Mouse (Mus musculus): Measurements from ENCODE around the gene Rell1. TPM values are rescaled to one million over a fixed set of nuclear protein-coding genes. Genes with fewer than 3 reads are reported as not detected.
"Not testable (repeated sequence)": the region's sequence is repeated elsewhere in the genome, so short reads cannot be mapped to it uniquely, and the experiment has no call there.

Gene Rell1
- total RNA-seq, 2 experiments from 2014 or later: 10.4 to 10.9 TPM

DNA sequence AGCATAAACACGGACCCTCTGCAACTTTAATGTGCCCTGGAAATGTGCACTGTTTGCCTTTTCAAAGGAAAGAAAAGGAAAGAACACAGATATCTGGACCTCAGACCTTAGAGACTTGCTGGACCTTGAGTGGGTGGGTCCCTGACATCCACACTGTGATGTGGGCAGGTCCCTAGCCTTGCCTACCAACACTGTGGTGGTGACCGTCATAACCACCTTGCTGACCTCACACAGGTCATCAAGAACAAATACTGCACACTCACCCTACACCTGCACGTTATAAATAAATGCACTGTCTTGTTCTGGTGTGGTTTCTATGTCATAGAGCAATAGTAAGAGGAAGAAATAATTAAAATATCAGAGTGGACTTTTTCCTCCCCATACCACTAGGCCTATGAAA, 65.4 kb downstream of the Rell1 start:
- no peak for DNase-seq (ENCODE audit: low spot score in 2 of 2)

DNA sequence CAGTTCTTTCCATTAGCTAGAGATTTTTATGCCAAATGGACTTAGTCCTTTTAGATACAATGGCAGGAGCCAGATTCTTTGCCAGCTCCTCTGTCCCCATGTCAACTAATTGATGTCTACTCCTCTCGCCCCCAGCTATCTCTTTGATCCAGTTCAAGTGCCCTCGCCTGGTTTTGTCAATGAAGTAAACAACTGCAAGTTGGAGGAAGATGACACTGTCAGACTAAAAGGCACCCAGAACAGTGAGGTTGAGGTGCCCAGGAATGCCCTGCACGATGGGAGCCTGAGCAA, 70.9 kb downstream of the Rell1 start:
- DNase-seq (ENCODE audit: low spot score in 2 of 2): no peak

DNA sequence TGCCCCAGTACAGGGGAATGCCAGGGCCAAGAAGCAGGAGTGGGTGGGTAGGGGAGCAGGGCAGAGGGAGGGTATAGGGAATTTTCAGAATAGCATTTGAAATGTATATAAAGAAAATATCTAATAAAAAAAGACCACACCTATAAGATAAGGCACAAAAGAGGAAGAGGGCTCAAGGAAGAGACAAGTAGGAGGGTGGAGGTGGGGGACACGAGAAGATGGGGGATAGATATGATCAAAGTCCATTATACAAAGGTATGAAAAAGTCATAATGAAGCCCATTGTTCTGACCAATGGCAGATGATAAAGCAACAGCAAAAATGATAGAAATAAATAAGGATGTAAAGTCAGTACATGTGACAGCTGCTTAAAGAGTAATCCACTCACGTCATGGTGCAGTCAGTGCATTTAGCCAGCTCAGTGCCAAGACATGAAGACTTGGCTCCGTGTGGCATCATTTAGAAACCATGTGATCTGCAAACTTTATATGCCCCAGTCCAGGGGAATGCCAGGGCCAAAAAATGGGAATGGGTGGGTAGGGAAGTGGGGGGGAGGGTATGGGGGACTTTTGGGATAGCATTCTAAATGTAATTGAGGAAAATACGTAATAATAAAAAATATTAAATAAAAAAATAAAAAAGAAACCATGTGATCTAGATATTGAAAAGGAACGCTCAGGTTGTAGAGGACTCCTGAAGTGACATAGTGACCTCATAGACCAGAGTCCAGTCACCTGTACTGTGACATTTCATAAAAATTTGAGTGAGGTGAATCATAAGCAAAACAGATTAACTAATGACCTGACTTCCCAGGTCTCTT, 71.5 kb downstream of the Rell1 start:
- not testable (repeated sequence) for DNase-seq (ENCODE audit: low spot score in 2 of 2)

DNA sequence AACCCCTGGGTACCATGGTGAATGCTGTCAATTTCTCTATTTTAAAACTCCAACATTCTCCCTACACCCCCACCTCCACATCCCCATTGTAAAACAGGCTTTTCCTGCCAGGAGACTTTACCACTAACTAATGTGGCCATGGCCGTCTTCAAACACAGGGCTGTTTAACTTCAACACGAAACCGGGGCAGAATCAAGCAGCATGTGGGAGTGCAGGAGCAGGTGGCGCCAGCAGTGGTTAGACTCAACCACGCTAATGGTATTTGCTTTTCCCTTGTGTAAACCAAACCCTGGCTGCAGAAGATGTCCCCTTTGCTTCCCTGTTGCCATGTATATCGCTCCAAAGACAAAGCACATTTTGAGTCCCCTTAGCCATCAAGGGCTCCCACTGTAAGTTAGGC, 76.8 kb downstream of the Rell1 start:
- peak in 1 of 2 experiments; percentile 14 for DNase-seq (ENCODE audit: low spot score in 2 of 2)

DNA sequence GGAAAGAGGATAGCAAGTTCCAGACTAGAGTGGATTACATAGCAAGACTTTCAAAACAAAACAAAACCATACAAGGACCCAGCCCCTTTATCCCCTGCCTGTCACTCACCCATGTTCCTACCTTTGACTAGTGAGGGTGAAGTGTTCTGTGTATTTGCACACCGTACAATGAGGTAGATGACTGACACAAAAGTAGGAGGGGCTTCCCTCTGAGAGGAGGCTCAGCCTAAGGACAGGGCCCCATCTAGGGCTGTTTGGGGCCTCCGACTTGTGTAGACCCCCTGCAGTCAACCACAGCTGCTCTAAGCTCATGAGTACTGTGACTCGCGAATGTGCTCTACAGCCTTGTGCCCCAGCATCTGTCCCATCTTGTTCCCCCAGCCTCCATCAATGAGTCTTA, 77.5 kb downstream of the Rell1 start:
- no peak for DNase-seq (ENCODE audit: low spot score in 2 of 2)

DNA sequence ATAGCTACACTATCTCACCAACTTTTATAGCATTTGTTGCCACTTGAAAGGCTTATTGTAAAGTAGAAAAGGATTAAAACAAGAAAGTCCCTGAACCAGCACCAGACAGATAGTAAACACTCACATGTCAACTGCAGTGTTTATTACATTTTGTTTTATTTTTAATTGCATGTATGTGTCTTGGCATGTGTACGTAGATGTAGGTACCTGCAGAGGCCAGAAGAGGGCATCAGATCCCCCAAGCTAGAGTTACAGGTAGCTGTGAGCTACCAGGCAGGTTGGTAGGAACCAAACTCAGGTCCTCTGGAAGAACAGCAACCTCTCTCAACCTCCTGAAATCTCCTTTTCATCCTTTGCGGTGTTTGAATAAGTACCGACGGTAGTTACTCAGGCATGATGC, 81.6 kb downstream of the Rell1 start:
- DNase-seq (ENCODE audit: low spot score in 2 of 2): no peak

DNA sequence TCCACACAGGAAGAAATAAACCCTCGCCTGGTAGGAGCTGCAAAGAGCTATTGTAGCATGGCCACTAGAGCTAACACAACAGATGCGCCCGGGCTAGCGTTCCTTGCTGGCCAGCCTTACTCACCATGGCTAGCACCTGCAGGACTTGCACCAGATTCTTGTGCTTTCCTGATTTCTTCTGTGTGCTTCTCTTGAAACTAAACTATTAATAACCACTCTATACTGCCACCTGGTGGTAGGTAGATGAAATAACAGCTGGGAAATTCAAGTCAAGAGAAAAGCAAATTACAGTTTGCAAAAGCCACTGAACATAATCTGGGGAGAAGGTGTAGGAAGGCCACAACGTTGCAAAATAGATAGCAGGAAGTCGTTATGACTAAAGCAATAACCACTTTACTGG, 82.0 kb downstream of the Rell1 start:
- peak in 1 of 2 experiments; percentile 36 for DNase-seq (ENCODE audit: low spot score in 2 of 2)

DNA sequence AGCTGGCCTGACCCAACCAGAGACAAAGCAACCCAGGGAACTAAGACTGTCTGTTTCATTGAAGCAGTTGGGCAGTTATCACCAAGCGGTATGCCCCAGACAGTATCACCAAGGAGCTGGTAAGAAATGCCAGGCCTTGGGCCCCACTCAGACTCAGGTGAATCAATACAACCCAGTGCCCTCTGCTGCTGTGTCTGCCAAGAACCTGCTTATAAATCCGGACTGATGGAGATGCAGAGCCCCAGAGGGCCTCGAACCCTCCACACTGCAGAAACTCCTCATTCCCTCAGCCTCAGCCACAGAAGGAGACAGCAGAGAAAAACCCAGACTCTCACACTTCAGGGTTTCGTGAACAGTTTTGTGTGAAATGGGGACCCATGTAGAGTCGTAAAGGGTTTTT, 82.4 kb downstream of the Rell1 start:
- no peak for DNase-seq (ENCODE audit: low spot score in 2 of 2)

DNA sequence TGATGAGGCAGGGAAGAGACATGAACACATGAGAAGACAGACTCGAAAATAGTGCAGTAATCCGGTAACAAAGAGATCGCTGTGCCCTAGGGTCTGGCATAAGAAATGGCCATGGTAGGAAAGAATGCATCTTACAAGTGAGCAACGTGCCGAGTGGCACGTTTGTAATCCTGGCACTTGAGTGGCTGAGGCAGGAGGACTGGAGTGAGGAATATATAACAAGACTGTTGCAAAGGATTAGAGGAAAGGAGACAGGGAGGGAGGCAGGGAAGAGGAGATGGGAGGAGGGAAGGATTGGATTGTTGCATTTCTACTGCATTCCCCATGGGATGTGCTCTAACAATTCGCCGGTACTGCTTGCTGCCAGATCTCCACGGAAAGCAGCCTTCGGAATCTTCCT, 89.7 kb downstream of the Rell1 start:
- no peak for DNase-seq (ENCODE audit: low spot score in 2 of 2)

DNA sequence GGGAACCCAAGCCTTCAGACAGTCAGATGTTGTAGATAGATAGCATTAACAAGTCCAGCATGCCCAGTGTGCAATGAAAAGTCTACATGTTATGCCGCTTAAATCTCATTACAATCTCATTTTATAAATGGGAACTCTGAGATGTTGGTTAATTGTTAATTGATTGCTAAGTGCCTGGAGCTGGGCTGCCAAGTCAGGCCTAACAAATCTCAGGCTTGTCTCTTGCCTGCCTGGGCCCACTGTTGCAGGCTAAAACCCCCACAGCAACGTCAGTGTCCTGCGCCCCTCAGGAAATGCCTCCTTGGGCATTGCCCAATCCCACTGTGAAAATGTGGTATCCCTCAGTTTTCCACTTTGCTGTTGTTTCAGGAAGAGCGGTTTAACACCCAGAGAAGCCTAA, 92.6 kb downstream of the Rell1 start:
- no peak for DNase-seq (ENCODE audit: low spot score in 2 of 2)

DNA sequence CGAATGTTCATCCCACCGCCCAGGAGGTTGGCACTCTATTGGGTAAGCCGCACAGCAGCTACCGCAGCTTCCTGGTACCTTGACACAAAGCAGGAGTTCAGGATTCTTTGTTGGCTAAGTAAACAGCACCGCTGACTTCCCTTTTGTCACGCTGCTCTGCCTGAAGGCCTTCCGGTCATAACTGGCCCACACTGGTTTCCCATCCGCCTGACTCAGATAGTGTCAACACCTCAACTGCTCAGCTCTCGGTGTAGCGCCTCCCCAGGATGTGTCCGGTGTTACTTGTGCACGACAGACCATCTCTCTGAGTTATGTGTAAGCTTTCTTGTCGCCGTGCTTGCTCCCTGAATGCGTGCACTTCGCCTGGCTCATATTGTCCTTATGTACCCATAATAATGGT, 93.8 kb downstream of the Rell1 start:
- DNase-seq (ENCODE audit: low spot score in 2 of 2): no peak

DNA sequence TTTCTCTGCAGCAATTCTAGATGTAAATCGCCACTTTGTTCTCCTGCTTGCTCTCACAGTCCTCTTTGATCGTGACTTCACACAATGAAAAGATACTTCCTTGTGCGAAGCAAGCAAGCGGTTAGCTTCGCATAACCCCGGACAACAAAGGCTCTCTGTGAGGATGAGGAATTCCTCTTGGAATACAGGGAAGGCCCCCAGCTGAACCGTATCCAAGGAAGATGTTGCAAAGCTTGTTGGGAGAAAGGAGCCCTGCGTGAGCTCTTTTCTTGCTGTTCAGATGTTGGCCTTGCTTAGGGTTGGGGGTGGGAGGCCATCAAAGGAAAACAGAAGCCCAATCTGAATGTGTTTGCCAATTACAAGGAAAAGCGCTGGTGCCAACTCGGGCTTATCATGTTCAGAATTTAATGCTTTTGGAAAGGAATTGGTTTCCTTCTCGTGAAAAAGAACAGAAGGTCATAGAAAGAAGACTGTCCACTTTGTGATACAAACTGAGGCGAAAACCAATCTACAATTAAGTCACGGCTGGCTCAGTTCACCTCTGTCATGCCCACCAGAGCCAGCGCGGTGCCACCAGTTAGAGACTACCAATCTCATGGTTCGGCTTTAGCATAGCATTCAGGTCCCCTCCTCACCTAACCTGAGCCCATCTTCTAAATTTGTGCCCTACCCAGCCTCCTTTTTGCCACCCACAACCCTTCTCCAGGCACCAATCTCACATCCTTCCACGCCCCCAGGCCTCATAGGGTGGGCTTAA, 96.3 kb downstream of the Rell1 start:
- DNase-seq (ENCODE audit: low spot score in 2 of 2): peak in 1 of 2 experiments; percentile 29

DNA sequence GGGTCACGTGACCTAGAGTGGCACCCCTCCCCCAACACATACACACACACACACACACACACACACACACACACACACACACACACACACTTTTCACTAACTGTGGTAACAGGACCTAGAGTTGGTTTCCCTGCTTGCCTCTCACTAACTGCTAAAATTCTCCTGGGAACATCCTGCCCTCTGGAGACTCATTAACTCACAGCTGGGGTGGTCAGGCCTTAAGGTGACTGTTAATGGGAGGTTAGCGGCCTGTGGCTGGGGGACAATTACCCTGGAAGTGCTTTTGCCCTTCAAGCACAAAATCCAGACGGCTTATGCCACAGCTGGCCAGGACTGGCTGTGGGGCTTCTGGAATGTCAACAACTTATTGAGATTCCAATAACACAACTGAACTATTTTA, 101.3 kb downstream of the Rell1 start:
- no peak for DNase-seq (ENCODE audit: low spot score in 2 of 2)

DNA sequence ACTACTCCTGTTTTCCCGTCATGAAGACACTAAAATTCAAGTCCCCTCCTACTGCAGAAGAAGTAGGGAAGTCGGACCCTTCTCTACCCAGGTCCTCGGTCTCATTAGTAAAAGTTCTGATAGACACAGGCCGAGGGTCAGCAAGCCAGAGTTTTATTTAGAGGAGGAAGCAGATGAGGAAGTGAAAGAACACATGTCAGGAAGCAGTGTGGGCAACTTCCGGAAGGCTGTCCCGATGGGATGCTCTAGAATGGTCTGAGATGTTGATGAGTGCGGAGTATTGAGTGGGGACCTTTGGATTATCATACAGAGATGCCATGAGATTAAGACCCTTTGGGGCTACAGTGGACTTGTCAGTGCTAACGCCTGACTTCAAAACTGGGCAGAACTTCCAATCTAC, 109.8 kb downstream of the Rell1 start:
- no peak for DNase-seq (ENCODE audit: low spot score in 2 of 2)

Other genes starting within 250 kb of the Rell1 start
- gene 0610040J01Rik, start 156.5 kb downstream of the Rell1 start, total RNA-seq (2021): 1 to 10 TPM; 2.7 to 2.9 TPM
- 10 to 100 TPM in 1 of 2 experiments, 1 to 10 TPM in 1; 9.4 to 10.0 TPM for gene Pgm2, start 124.1 kb upstream of the Rell1 start, total RNA-seq (2021)
- gene Tbc1d1, start 187.4 kb upstream of the Rell1 start, total RNA-seq (2021): 10 to 100 TPM; 30.2 to 37.0 TPM